Mouse (Mus musculus) embryonic stem cell, embryonic (primary cell): ENCODE results near the gene Vps11.

Experiments
- CTCF ChIA-PET, 4 experiments: fragments of 300-600 bp in 2 of 4; fragments of 350-600 bp in 2 of 4; sonication (Branson Sonifier 250); formaldehyde crosslinking; loops; one replicate each; lab custom pipeline; 2022; ENCODE audit warnings: inconsistent platforms in 2 of 4; lab: Charles Lee
- POLR2A ChIA-PET, 4 experiments: fragments of 300-600 bp in 2 of 4; fragments of 350-600 bp in 2 of 4; sonication (Branson Sonifier 250); formaldehyde crosslinking; loops; one replicate each; lab custom pipeline; 2022; ENCODE audit warnings: antibody characterized with exemption in 4 of 4, inconsistent platforms in 1 of 4; lab: Charles Lee

Gene Vps11

GRCm38 (mm10) chr9:44334396-44335330, 26.8 kb downstream of the Vps11 start, which contains the start of gene H2afx:
Gene H2afx, plus strand, starts transcription at chr9:44334694.
- ChIA-PET CTCF (interaction anchor here (0.5 to 2.3 kb wide), 20 partner anchors 9 to 433 kb away, joined by 3 to 17 read pairs (median 4); partner anchors contain the start of genes Hmbs (in 2 of the 4), Vps11 (in 2 of the 4), Bcl9l (in 1 of the 4) and C2cd2l (in 1 of the 4)), POLR2A (interaction anchor here (0.5 to 13.8 kb wide), 205 partner anchors 8 to 1180 kb away, joined by 3 to 483 read pairs (median 5); partner anchors contain the start of genes C2cd2l (in 4 of the 4), Cbl (in 4 of the 4), Dpagt1 (in 4 of the 4) and Hinfp (in 4 of the 4))

- ChIA-PET POLR2A (interaction anchor here (0.5 to 13.8 kb wide), 66 partner anchors 11 to 743 kb away, joined by 3 to 483 read pairs (median 12); partner anchors contain the start of genes C2cd2l (in 3 of the 4), Dpagt1 (in 3 of the 4), Hinfp (in 3 of the 4) and Hmbs (in 3 of the 4)), CTCF (interaction anchor here in 2 of 4 experiments (0.6 to 2.0 kb wide), 9 partner anchors 9 to 258 kb away, joined by 3 to 10 read pairs (median 3); partner anchors contain the start of genes C2cd2l (in 1 of the 2), Hmbs (in 1 of the 2) and Vps11 (in 1 of the 2))
Measured at GRCm38 (mm10) chr9:44332918-44333638, 28.4 kb downstream of the Vps11 start.

GRCm38 (mm10) chr9:44330736-44331135, 30.7 kb downstream of the Vps11 start:
- ChIA-PET CTCF (interaction anchor here in 3 of 4 experiments (0.5 to 0.6 kb wide), 5 partner anchors 14 to 1469 kb away, joined by 3 to 5 read pairs (median 3); no protein-coding TSS in a partner anchor), POLR2A (interaction anchor here in 3 of 4 experiments (0.6 to 13.8 kb wide), 19 partner anchors 9 to 262 kb away, joined by 3 to 483 read pairs (median 8); partner anchors contain the start of genes C2cd2l (in 3 of the 3), Dpagt1 (in 2 of the 3), Hmbs (in 2 of the 3) and Vps11 (in 2 of the 3))

GRCm38 (mm10) chr9:44327926-44328325, 33.5 kb downstream of the Vps11 start:
- ChIA-PET POLR2A (interaction anchor here in 3 of 4 experiments (0.7 to 16.0 kb wide), 18 partner anchors 7 to 94 kb away, joined by 3 to 483 read pairs (median 16); partner anchors contain the start of genes C2cd2l (in 2 of the 3), Cbl (in 2 of the 3), H2afx (in 2 of the 3) and Hmbs (in 2 of the 3)), CTCF (interaction anchor here in 1 of 4 experiments (0.6 kb wide), 1 partner anchor 52 kb away, joined by 4 read pairs; no protein-coding TSS in a partner anchor)

- CTCF ChIA-PET, result interaction anchor here in 3 of 4 experiments (0.6 to 2.3 kb wide), 11 partner anchors 16 to 258 kb away, joined by 3 to 16 read pairs (median 4); partner anchors contain the start of genes Cbl (in 1 of the 3), Ccdc153 (in 1 of the 3), Hinfp (in 1 of the 3) and Hmbs (in 1 of the 3)
- POLR2A ChIA-PET, result interaction anchor here (0.5 to 16.0 kb wide), 73 partner anchors 7 to 260 kb away, joined by 3 to 483 read pairs (median 6); partner anchors contain the start of genes H2afx (in 4 of the 4), Cbl (in 3 of the 4), Hinfp (in 3 of the 4) and Hmbs (in 3 of the 4)
Measured at GRCm38 (mm10) chr9:44327064-44327711, 34.3 kb downstream of the Vps11 start.

- POLR2A ChIA-PET, result interaction anchor here (0.5 to 16.0 kb wide), 85 partner anchors 7 to 441 kb away, joined by 3 to 483 read pairs (median 6); partner anchors contain the start of genes H2afx (in 4 of the 4), Cbl (in 3 of the 4), Hinfp (in 3 of the 4) and Hmbs (in 3 of the 4)
- CTCF ChIA-PET, result interaction anchor here in 3 of 4 experiments (0.6 to 2.3 kb wide), 15 partner anchors 16 to 250 kb away, joined by 3 to 16 read pairs (median 4); partner anchors contain the start of genes Cbl (in 1 of the 3), Ccdc153 (in 1 of the 3), Hinfp (in 1 of the 3) and Hmbs (in 1 of the 3)
Measured at GRCm38 (mm10) chr9:44326371-44327063, 35.0 kb downstream of the Vps11 start.

- POLR2A ChIA-PET, result interaction anchor here (0.6 to 16.0 kb wide), 79 partner anchors 7 to 441 kb away, joined by 3 to 483 read pairs (median 6); partner anchors contain the start of genes H2afx (in 4 of the 4), Cbl (in 3 of the 4), Ccdc84 (in 3 of the 4) and Hinfp (in 3 of the 4)
Measured at GRCm38 (mm10) chr9:44325768-44326370, 35.6 kb downstream of the Vps11 start, which contains the start of gene Dpagt1. Gene Dpagt1, plus strand, starts transcription at chr9:44326019.

GRCm38 (mm10) chr9:44325032-44325767, 36.3 kb downstream of the Vps11 start:
- ChIA-PET CTCF (interaction anchor here in 3 of 4 experiments (0.7 to 2.3 kb wide), 9 partner anchors 8 to 248 kb away, joined by 3 to 16 read pairs (median 4); partner anchors contain the start of genes Vps11 (in 2 of the 3), Ccdc153 (in 1 of the 3), H2afx (in 1 of the 3) and Hyou1 (in 1 of the 3)), POLR2A (interaction anchor here (0.6 to 16.0 kb wide), 42 partner anchors 9 to 442 kb away, joined by 3 to 483 read pairs (median 9); partner anchors contain the start of genes H2afx (in 4 of the 4), Cbl (in 2 of the 4), Hmbs (in 2 of the 4) and Vps11 (in 2 of the 4))

More at GRCm38 (mm10) chr9:44325768-44326370, 35.6 kb downstream of the Vps11 start, which contains the start of gene Dpagt1:
- CTCF ChIA-PET, result interaction anchor here in 2 of 4 experiments (0.7 to 2.3 kb wide), 12 partner anchors 15 to 249 kb away, joined by 3 to 16 read pairs (median 4); partner anchors contain the start of genes Ccdc153 (in 1 of the 2), Hinfp (in 1 of the 2), Hmbs (in 1 of the 2) and Vps11 (in 1 of the 2)

GRCm38 (mm10) chr9:44324147-44324546, 37.3 kb downstream of the Vps11 start:
- CTCF ChIA-PET, result interaction anchor here in 3 of 4 experiments (0.6 to 1.4 kb wide), 5 partner anchors 9 to 372 kb away, joined by 3 to 4 read pairs (median 3); partner anchors contain the start of genes H2afx (in 1 of the 3) and Hyou1 (in 1 of the 3)

GRCm38 (mm10) chr9:44323656-44324055, 37.8 kb downstream of the Vps11 start:
- CTCF ChIA-PET, result interaction anchor here in 2 of 4 experiments (0.6 to 1.1 kb wide), 3 partner anchors 10 to 372 kb away, joined by 3 to 4 read pairs (median 4); no protein-coding TSS in a partner anchor
- POLR2A ChIA-PET, result interaction anchor here (0.7 to 16.0 kb wide), 11 partner anchors 10 to 89 kb away, joined by 3 to 483 read pairs (median 4); partner anchors contain the start of genes H2afx (in 4 of the 4), Hinfp (in 1 of the 4) and Vps11 (in 1 of the 4)

More at GRCm38 (mm10) chr9:44324147-44324546, 37.3 kb downstream of the Vps11 start:
- POLR2A ChIA-PET, result interaction anchor here (0.9 to 16.0 kb wide), 11 partner anchors 10 to 90 kb away, joined by 3 to 483 read pairs (median 4); partner anchors contain the start of genes H2afx (in 3 of the 4), Hinfp (in 1 of the 4), Nlrx1 (in 1 of the 4) and Vps11 (in 1 of the 4)

- CTCF ChIA-PET, result interaction anchor here in 3 of 4 experiments (0.6 to 2.4 kb wide), 24 partner anchors 8 to 1110 kb away, joined by 3 to 15 read pairs (median 4); partner anchors contain the start of genes Nlrx1 (in 2 of the 3), Arcn1 (in 1 of the 3), Cbl (in 1 of the 3) and H2afx (in 1 of the 3)
- POLR2A ChIA-PET, result interaction anchor here (0.5 to 16.0 kb wide), 78 partner anchors 7 to 578 kb away, joined by 3 to 483 read pairs (median 6); partner anchors contain the start of genes H2afx (in 4 of the 4), Hmbs (in 4 of the 4), Cbl (in 3 of the 4) and Hinfp (in 3 of the 4)
Measured at GRCm38 (mm10) chr9:44320799-44321133, 40.7 kb downstream of the Vps11 start.

GRCm38 (mm10) chr9:44319887-44320798, 41.3 kb downstream of the Vps11 start, which contains the start of gene C2cd2l:
Gene C2cd2l, minus strand, starts transcription at chr9:44320285.
- CTCF ChIA-PET, result interaction anchor here (0.6 to 2.4 kb wide), 30 partner anchors 9 to 1109 kb away, joined by 3 to 15 read pairs (median 4); partner anchors contain the start of genes Nlrx1 (in 2 of the 4), Arcn1 (in 1 of the 4), Cbl (in 1 of the 4) and Ccdc153 (in 1 of the 4)

More at GRCm38 (mm10) chr9:44319887-44320798, 41.3 kb downstream of the Vps11 start, which contains the start of gene C2cd2l:
- POLR2A ChIA-PET, result interaction anchor here (0.5 to 16.0 kb wide), 90 partner anchors 8 to 1115 kb away, joined by 3 to 483 read pairs (median 5); partner anchors contain the start of genes Cbl (in 4 of the 4), H2afx (in 4 of the 4), Hmbs (in 4 of the 4) and Abcg4 (in 3 of the 4)
